Mouse (Mus musculus): ENCODE results near the gene 1700016C15Rik. TPM values are rescaled to one million over a fixed set of nuclear protein-coding genes. Genes with fewer than 3 reads are reported as not detected.

Gene 1700016C15Rik
- polyA plus RNA-seq, 1 experiment from 2014 or later, result not detected

DNA sequence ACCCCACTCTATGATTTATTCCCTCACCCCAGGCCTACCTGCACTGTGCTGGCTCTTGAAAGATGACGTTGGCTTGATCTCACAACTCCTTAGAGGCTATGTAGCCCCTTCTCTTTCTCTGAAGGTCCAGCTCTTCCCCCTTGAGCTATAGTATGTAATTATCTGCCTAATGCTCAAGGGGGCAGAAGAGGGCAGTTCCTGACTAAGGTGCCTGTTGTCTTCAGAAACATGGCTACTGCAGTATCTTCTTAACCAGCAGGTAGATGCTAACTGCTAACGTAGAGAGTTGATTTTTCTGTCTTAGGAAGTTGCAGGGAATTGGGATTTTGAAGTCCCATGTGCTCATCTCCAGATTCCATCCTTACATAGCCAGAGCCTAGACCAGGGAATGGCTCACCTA is 24.4 kb upstream of the 1700016C15Rik start:
- peaks cover 7% of the 10 kb centered on the region for H3K9me3 ChIP-seq
- H3K27ac ChIP-seq, result no peak overlapping the region
- DNase-seq (ENCODE audit: extremely low spot score, low spot score), result no peak
- no peaks in the 10 kb centered on the region for H3K36me3 ChIP-seq (replicated peaks)
- 57% methylated on average over 2 of the region's 2 CpGs for WGBS
- H3K27me3 ChIP-seq (ENCODE audit: poor library complexity, severe bottlenecking), result peaks cover 16% of the 10 kb centered on the region; the same call in 1 of the 2 replicates
- H3K4me1 ChIP-seq, result peaks cover 17% of the 10 kb centered on the region
- no peak overlapping the region for H3K4me3 ChIP-seq

DNA sequence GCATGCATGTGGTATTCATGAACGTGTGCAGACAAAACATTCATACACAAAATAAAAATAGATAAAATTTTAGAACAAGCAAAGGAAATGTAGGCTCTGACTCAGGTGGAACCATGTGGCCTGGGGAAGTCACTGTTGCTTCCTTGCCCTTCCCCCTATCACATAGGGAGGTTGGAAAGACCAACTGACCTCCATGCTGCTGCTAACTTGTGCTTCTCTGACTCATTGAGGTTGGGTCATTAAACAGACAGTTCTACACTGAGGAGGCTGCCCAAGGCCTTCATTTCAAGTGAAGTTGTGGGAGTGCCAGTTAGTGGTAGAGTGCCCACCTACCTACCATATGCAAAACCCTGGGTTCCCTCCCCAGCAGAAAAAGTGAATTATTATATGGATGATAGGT is 22.0 kb upstream of the 1700016C15Rik start:
- WGBS, result 94% methylated on average over 1 of the region's 1 CpGs
- H3K36me3 ChIP-seq (replicated peaks), result no peaks in the 10 kb centered on the region
- no peak for DNase-seq (ENCODE audit: extremely low spot score, low spot score)
- H3K4me3 ChIP-seq, result no peak overlapping the region
- H3K4me1 ChIP-seq, result peaks cover 9% of the 10 kb centered on the region
- no peaks in the 10 kb centered on the region for H3K27me3 ChIP-seq (ENCODE audit: poor library complexity, severe bottlenecking)
- peaks cover 8% of the 10 kb centered on the region for H3K9me3 ChIP-seq
- H3K27ac ChIP-seq, result no peak overlapping the region

DNA sequence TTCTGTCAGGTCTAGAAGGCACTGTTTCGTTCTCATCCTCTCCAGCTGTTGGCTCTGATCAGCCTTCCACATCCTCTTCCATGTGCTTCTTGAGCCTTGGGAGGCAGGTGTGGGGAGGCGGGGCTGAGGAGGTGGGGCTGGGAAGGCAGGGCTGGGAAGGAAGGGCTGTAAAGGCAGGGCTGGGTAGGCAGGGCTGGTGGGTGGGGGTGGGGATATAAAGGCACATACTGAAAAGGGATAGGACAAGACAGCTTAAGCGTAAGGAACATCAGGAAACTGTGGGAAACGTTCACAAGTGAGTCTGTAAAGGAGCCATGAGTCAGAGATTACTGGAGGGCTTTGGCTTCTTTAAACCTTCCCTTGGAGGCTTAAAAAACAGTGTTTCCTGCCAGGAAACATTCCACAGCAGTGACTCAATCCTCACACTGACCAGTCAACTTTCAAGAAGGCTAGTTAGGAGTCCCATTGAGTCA is 21.0 kb upstream of the 1700016C15Rik start:
- WGBS, result 70% methylated on average over 4 of the region's 4 CpGs
- Histone ChIP-seq H3K36me3 (replicated peaks) (no peaks in the 10 kb centered on the region), H3K4me1 (0 out of 2 replicates have a peak, but pooled peaks cover 3% of the 10 kb centered on the region), H3K4me3 (no peak overlapping the region), H3K27ac (no peak overlapping the region), H3K27me3 (ENCODE audit: poor library complexity, severe bottlenecking) (no peaks in the 10 kb centered on the region), H3K9me3 (peaks cover 8% of the 10 kb centered on the region)
- no peak for DNase-seq (ENCODE audit: extremely low spot score, low spot score)

DNA sequence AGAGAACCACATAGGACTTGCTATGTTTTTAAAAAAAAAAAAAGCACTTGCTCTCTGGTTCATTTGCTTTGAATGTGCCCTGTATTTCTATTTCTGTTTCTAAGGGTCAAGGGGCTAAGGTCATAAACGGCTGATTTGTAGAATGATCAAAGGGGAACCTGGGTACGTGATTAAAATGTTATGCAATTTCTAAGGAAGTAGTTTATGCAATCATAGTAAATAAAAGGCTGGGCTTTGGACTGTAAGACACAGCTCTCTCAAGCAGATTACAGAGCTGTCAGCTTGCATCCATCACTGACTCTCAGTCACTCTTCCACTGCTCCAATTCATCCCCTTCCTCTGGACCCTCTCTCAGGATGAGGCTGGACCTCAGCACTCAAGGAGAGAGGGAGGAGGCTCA is 18.6 kb upstream of the 1700016C15Rik start:
- H3K4me1 ChIP-seq, result 0 out of 2 replicates have a peak, but pooled peaks cover 3% of the 10 kb centered on the region
- H3K9me3 ChIP-seq, result peaks cover 8% of the 10 kb centered on the region
- H3K27me3 ChIP-seq (ENCODE audit: poor library complexity, severe bottlenecking), result no peaks in the 10 kb centered on the region
- no peaks in the 10 kb centered on the region for H3K36me3 ChIP-seq (replicated peaks)
- DNase-seq (ENCODE audit: extremely low spot score, low spot score), result no peak
- H3K4me3 ChIP-seq, result no peak overlapping the region
- no peak overlapping the region for H3K27ac ChIP-seq
- 79% methylated on average over 2 of the region's 2 CpGs for WGBS

DNA sequence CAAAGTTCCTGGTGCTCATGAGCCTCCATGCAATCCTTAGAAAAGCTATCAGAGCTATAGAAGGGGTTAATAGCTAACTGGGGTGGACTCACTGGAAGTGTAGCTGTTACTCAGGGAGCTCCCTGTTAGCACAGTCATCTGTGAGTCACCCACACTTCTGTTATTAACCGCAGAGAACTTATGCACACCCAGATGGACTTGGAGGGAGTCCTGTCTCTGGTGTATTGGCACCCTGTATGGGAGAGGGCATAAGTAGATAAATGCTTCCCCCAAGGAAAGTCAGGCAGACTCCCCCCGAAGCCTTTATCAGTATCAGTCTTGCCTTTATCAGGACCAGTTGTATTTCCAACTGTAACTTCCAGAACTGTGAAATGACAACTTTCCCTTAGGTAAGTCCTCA is 18.2 kb upstream of the 1700016C15Rik start:
- Histone ChIP-seq H3K4me1 (0 out of 2 replicates have a peak, but pooled peaks cover 3% of the 10 kb centered on the region), H3K4me3 (no peak overlapping the region), H3K9me3 (peaks cover 8% of the 10 kb centered on the region), H3K27me3 (ENCODE audit: poor library complexity, severe bottlenecking) (no peaks in the 10 kb centered on the region), H3K27ac (no peak overlapping the region), H3K36me3 (replicated peaks) (no peaks in the 10 kb centered on the region)
- DNase-seq (ENCODE audit: extremely low spot score, low spot score), result no peak
- 96% methylated on average over 2 of the region's 2 CpGs for WGBS

DNA sequence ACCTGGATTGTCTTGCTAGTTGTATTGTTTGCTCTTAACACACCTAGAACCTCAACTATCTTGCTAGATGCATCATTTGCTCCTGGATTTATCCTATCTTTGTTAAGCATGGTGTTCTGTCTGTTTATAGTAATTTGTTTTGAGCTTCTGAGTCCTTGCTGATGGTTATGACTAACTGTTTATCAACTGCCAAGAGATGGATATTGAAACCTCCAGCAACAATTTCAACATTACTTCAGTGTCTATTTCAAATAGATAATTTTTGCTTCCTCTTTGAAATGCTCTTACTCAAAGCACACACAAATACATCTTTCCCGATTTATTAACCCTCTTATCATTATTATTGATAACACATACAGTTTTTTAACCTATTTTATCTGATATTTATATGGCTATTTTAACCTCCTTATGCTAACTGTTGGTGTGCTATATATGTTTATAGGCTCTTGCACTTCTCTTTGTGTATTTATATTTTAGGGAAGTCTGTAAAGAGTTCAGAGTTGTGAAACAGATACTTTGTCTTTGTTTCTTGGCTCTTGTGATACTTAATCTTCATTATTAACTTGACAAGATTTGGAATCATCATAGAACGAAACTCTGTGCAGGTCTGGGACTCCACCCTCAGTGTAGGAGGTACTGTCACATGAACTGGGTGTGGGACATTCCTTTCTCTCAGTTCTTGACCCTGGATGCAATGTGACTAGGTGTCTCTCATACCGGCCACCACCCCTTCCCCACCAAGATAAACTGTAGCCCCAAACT is 15.8 kb upstream of the 1700016C15Rik start:
- 91% methylated on average over 3 of the region's 3 CpGs for whole genome bisulfite sequencing
- no peak overlapping the region for H3K4me3 ChIP-seq
- DNase-seq (ENCODE audit: extremely low spot score, low spot score), result no peak
- peaks cover 8% of the 10 kb centered on the region for H3K9me3 ChIP-seq
- H3K4me1 ChIP-seq, result peaks cover 7% of the 10 kb centered on the region
- H3K27me3 ChIP-seq (ENCODE audit: poor library complexity, severe bottlenecking), result peaks cover 9% of the 10 kb centered on the region; the same call in 1 of the 2 replicates
- no peaks in the 10 kb centered on the region for H3K36me3 ChIP-seq (replicated peaks)
- no peak overlapping the region for H3K27ac ChIP-seq

DNA sequence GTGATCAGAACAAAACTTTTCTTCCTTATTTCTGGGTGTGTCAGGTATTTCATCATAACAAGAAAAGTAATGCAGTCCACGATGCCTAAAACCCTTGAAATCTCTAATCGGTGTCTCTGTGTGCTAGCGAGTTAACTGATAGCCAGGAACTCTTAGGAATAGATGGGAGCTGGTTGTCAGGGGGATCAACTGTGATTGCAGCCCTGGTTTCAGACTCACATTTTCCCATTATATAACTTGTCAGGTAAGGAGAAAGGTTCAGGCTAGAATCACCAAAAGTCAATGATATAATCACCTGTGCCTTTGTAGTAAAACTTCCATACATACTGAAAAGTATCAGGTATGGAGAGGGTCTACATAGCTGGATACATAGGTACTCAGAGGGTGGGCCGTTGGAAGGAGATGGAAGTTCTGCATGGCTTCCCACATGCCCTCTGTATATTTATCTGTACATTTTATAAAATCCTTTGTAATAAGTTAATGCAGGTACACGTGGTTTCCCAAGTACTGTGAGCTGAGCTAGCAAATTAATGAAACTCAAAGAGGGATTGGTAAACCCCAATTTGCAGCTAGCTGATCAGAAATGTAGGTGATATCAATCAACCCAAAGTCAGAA is 15.1 kb upstream of the 1700016C15Rik start:
- WGBS, result 91% methylated on average over 5 of the region's 5 CpGs
- H3K4me1 ChIP-seq, result peaks cover 11% of the 10 kb centered on the region
- no peak overlapping the region for H3K27ac ChIP-seq
- peaks cover 15% of the 10 kb centered on the region; the same call in 1 of the 2 replicates for H3K27me3 ChIP-seq (ENCODE audit: poor library complexity, severe bottlenecking)
- no peak overlapping the region for H3K4me3 ChIP-seq
- H3K9me3 ChIP-seq, result peaks cover 8% of the 10 kb centered on the region
- no peak for DNase-seq (ENCODE audit: extremely low spot score, low spot score)
- no peaks in the 10 kb centered on the region for H3K36me3 ChIP-seq (replicated peaks)

DNA sequence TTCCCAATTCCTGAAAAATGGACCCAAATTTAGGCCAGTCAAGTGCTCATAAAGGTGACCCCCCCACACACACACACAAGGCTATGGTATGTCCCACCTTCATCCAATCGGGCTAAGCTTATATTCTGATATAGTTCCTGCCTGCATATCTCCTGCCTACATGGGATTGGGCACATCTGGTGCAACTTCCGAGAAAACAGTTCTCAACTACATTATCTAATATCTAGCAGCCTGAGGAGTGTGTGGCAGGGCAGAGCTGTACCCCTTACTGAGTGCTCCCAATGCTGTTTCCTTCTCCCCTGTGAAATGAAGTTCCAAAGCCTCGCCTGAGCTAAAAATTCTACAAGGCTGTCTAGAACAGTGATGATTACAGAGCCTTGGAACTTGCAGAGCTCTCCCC is 13.2 kb upstream of the 1700016C15Rik start:
- H3K27ac ChIP-seq, result no peak overlapping the region
- 85% methylated on average over 3 of the region's 3 CpGs for WGBS
- no peaks in the 10 kb centered on the region for H3K9me3 ChIP-seq
- H3K4me3 ChIP-seq, result no peak overlapping the region
- H3K27me3 ChIP-seq (ENCODE audit: poor library complexity, severe bottlenecking), result peaks cover 17% of the 10 kb centered on the region; the same call in 1 of the 2 replicates
- H3K36me3 ChIP-seq (replicated peaks), result no peaks in the 10 kb centered on the region
- no peak for DNase-seq (ENCODE audit: extremely low spot score, low spot score)
- peaks cover 11% of the 10 kb centered on the region for H3K4me1 ChIP-seq

DNA sequence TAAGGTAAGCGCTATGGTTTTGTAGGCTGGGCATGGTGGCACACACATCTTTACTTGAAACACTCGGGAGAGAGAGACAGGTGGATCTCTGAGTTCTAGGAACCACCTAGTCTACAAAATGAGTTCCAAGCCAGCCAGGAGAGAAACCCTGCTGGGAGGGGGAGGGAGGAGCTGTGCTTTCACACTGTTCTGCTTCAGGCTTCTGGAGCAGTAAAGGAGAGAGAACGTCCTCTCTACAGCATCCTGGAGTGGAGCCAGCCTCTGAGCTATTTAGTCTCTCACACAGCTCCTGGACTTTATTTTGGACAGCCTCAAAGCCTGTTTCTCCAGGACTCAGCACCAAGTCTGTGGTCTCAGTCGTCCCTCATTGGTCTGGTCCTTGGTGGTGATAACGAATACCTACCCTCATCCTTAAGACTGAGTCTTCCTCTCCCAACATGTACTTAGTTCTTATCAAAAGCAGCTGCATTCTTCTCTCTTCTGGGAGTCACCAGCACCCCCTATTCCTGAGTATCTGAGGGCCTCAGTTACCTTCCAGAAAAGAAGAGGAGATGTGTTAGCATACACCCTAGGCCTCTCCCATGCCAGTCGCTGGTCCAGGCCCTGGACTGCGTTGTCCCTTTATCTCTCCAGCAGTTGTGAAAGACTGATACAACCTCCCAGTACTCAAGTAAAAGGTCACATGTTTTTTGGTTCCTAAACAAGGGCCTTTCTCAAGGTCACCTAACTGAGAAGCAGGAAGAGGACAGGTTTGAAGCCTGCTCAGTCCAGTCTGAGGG is 12.4 kb upstream of the 1700016C15Rik start:
- H3K27me3 ChIP-seq (ENCODE audit: poor library complexity, severe bottlenecking), result peaks cover 17% of the 10 kb centered on the region; the same call in 1 of the 2 replicates
- H3K4me3 ChIP-seq, result no peak overlapping the region
- H3K4me1 ChIP-seq, result peaks cover 11% of the 10 kb centered on the region
- DNase-seq (ENCODE audit: extremely low spot score, low spot score), result no peak
- 86% methylated on average over 7 of the region's 7 CpGs for WGBS
- no peaks in the 10 kb centered on the region for H3K36me3 ChIP-seq (replicated peaks)
- no peak overlapping the region for H3K27ac ChIP-seq
- no peaks in the 10 kb centered on the region for H3K9me3 ChIP-seq

DNA sequence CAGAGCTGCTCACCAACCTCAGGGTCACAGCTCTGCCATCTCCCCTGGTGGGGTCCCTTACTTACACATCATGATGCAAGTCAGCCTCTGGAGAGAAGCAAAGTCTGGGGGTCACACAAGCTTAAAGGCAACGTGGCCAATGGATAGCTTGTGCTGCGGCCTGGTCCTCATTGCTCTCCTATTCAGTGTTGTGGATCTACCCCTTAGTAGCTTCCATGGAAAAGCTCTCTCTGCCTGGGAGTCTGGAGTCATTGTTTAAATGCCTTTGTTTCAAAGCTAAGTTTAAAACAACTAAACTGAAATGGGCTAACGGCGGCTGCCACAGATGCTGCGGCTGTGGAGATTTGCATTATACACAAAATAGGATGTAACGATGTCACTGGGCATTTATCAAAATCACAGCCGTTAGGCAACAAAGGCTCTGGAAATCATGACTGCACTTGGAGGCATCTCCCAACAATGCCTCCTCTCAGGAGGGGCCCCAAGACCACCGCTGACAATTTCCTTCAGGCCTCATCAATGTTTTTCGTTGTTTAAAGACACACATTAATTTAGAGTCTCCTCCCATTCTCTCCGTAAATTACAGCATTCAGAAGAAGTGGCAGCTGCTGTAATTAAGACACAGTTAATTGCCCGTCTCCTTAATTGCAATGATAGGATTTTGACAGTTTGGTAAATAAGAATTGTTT is 11.1 kb upstream of the 1700016C15Rik start:
- no peak overlapping the region for H3K4me3 ChIP-seq
- 58% methylated on average over 11 of the region's 11 CpGs for WGBS
- no peak for DNase-seq (ENCODE audit: extremely low spot score, low spot score)
- H3K4me1 ChIP-seq, result peaks cover 11% of the 10 kb centered on the region
- H3K27ac ChIP-seq, result no peak overlapping the region
- H3K36me3 ChIP-seq (replicated peaks), result no peaks in the 10 kb centered on the region
- peaks cover 17% of the 10 kb centered on the region; the same call in 1 of the 2 replicates for H3K27me3 ChIP-seq (ENCODE audit: poor library complexity, severe bottlenecking)
- no peaks in the 10 kb centered on the region for H3K9me3 ChIP-seq

DNA sequence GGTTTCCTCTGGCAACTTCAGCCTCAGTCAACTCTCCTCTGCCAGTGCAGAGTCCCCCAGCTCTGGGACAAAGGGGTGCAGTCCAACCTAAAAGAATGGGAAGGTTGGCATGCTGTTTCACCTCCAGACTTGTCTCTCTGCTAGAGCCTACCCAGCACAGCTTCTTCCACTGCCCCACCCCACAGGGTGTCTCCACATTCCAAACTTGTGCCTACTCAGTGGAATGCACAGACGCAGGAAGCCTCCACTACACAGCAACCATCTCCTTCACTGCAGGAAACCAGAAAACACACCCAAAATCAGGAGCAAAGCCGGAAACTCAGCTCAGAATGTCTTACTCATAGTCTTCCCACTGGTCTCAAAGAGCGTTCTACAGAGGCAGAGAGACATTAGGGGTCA is 10.6 kb upstream of the 1700016C15Rik start:
- H3K4me3 ChIP-seq, result no peak overlapping the region
- DNase-seq (ENCODE audit: extremely low spot score, low spot score), result no peak
- H3K27ac ChIP-seq, result no peak overlapping the region
- H3K9me3 ChIP-seq, result no peaks in the 10 kb centered on the region
- H3K36me3 ChIP-seq (replicated peaks), result no peaks in the 10 kb centered on the region
- 72% methylated on average over 3 of the region's 3 CpGs for WGBS
- peaks cover 11% of the 10 kb centered on the region for H3K4me1 ChIP-seq
- H3K27me3 ChIP-seq (ENCODE audit: poor library complexity, severe bottlenecking), result peaks cover 17% of the 10 kb centered on the region; the same call in 1 of the 2 replicates

DNA sequence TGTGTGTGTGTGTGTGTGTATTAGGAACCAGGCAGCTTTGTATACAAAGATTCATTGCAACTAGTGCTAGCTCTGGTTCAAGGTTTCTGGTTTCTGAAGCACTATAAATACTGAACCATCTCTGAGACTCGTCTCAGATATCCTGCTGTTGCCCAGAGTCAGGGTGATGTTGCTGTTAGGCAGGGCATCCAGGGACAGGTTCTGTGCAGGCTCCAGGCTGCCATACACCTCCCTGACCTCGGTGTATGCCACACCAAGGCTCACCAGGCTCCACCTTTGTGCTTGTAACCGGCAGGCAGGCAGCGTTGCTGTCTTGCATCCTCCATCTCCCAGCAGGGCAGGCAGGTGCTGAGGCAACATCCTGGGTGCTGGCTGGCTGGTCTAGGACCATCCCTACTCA is 5.8 kb upstream of the 1700016C15Rik start:
- DNase-seq (ENCODE audit: extremely low spot score, low spot score), result no peak
- no peak overlapping the region for H3K4me3 ChIP-seq
- H3K27ac ChIP-seq, result no peak overlapping the region
- no peaks in the 10 kb centered on the region for H3K36me3 ChIP-seq (replicated peaks)
- H3K27me3 ChIP-seq (ENCODE audit: poor library complexity, severe bottlenecking), result peaks cover 8% of the 10 kb centered on the region; the same call in 1 of the 2 replicates
- H3K4me1 ChIP-seq, result peaks cover 4% of the 10 kb centered on the region
- no peaks in the 10 kb centered on the region for H3K9me3 ChIP-seq
- 83% methylated on average over 4 of the region's 4 CpGs for WGBS

All from forebrain, embryonic 10.5 days (tissue).